Mouse (Mus musculus) heart, embryonic 11.5 days (tissue): ENCODE data around the gene Wnt2b. TPM values are rescaled to one million over a fixed set of nuclear protein-coding genes. Genes with fewer than 3 reads are reported as not detected.

Experiments used
- ATAC-seq: fragments of 200-750 bp; cut with Nextera tagmentation; replicated peaks from 2 replicates; pipeline ENCODE4 v1.8.0; 2017; ENCODE audit warnings: moderate library complexity; ENCODE audit not compliant: insufficient number of reproducible peaks, low FRiP score, low TSS enrichment
- H3K27ac ChIP-seq: fragments of 300-500 bp; sonication (generic); 2 replicates; pipeline ENCODE4 v1.5.1; 2014; ENCODE audit warnings: mild to moderate bottlenecking, low read depth, low read length
- H3K27me3 ChIP-seq: fragments of 300-500 bp; sonication (generic); 2 replicates; pipeline ENCODE4 v1.6.1; 2014; ENCODE audit warnings: mild to moderate bottlenecking, low read length, mixed read lengths; ENCODE audit not compliant: control insufficient read depth, insufficient read depth
- H3K36me3 ChIP-seq: fragments of 300-500 bp; sonication (generic); 2 replicates; pipeline ENCODE4 v1.6.1; 2014; ENCODE audit warnings: mild to moderate bottlenecking, low read length, moderate library complexity, mixed read lengths; ENCODE audit not compliant: control insufficient read depth, insufficient read depth
- H3K4me1 ChIP-seq: fragments of 300-500 bp; sonication (generic); 2 replicates; pipeline ENCODE4 v1.6.1; 2014; ENCODE audit warnings: low read length; ENCODE audit not compliant: control insufficient read depth, insufficient read depth
- H3K4me2 ChIP-seq: fragments of 300-500 bp; sonication (generic); 2 replicates; pipeline ENCODE4 v1.6.1; 2014; ENCODE audit warnings: mild to moderate bottlenecking, moderate library complexity
- H3K4me3 ChIP-seq: fragments of 300-500 bp; sonication (generic); 2 replicates; pipeline ENCODE4 v1.5.1; 2014; ENCODE audit warnings: low read depth, low read length
- H3K9ac ChIP-seq: fragments of 300-500 bp; sonication (generic); 2 replicates; pipeline ENCODE4 v1.6.1; 2014; ENCODE audit warnings: mild to moderate bottlenecking, low read depth, low read length, moderate library complexity
- H3K9me3 ChIP-seq: fragments of 300-500 bp; sonication (generic); replicated peaks from 2 replicates; pipeline ENCODE4 v1.6.1; 2016; ENCODE audit warnings: low read length; ENCODE audit not compliant: control insufficient read depth
- WGBS: fragments of 180-500 bp; shearing (Covaris S2); extraction: QIAGEN DNeasy Blood & Tissue Kit; methylation state at CpG from one replicate; pipeline ENCODE4 v1.1.7; 2014; ENCODE audit not compliant: insufficient replicate concordance; 5-methylcytosine and 5-hydroxymethylcytosine counted together
- polyA plus RNA-seq: library from polyadenylated mRNA; unstranded; fragments of >200 nt; fragmentation: Nextera tagmentation; extraction: Ambion mirVana; gene quantifications from 2 replicates; pipeline ENCODE4 v1.2.1, GENCODE M21; 2014

Wnt2b gene
- polyA plus RNA-seq, 1 experiment from 2014 or later = 1.7 TPM

DNA sequence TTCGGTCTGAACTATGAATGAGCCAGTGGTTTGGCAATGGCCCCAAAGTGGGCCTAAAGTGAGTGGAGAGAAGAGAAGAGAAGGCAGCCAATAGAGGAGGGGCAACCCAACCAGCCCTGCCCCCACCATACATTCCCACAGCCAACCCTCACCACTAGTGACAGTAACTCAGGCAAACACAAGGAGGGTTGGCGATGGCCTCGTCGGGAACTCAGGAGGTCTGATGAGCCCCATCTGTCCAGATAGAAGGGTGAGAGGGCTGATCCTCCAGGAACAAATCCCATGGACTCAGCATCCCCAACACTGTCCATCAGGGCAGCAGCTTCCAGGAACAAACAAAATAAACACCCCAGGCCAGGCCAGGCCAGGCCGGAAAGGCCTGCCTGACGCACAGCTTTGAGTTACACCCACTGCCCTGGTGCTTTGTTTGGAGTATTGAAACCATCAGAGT lies 5.6 kb downstream of the Wnt2b start:
- no peaks in the 10 kb centered on the region for H3K9me3 ChIP-seq
- no peak overlapping the region; the same call in 1 of the 2 replicates for H3K27ac ChIP-seq
- ATAC-seq = no peak
- H3K27me3 ChIP-seq = peaks cover 26% of the 10 kb centered on the region
- peaks cover 2% of the 10 kb centered on the region; the same call in 1 of the 2 replicates for H3K36me3 ChIP-seq
- H3K4me2 ChIP-seq = no peak overlapping the region
- 66% methylated on average over 6 of the region's 6 CpGs for WGBS
- no peak overlapping the region for H3K4me3 ChIP-seq
- H3K4me1 ChIP-seq = peaks cover 1% of the 10 kb centered on the region
- H3K9ac ChIP-seq = no peak overlapping the region

DNA sequence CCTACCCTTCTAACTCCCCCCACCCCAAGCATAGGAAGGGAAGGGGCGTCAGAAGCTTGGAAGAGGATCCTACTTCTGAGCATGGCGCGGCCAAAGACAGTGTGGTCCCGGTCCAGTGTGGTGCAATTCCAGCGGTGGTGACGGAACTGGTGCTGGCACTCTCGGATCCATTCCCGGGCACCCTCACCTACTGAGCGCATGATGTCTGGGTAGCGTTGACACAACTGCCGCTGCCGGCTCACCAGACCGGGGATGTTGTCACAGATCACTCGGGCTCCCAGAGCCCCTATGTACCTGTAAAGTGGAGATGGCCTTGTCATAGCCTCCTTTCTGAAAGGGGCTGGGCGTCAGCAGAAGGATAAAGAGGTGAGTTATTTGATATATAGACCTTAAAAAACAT lies 7.2 kb downstream of the Wnt2b start:
- H3K27ac ChIP-seq = no peak overlapping the region
- H3K27me3 ChIP-seq = peaks cover 11% of the 10 kb centered on the region
- no peak for ATAC-seq
- H3K4me1 ChIP-seq = no peaks in the 10 kb centered on the region
- 92% methylated on average over 15 of the region's 15 CpGs for WGBS
- H3K36me3 ChIP-seq = peaks cover 2% of the 10 kb centered on the region; the same call in 1 of the 2 replicates
- H3K4me3 ChIP-seq = no peak overlapping the region
- H3K9me3 ChIP-seq = no peaks in the 10 kb centered on the region
- no peak overlapping the region for H3K9ac ChIP-seq
- H3K4me2 ChIP-seq = no peak overlapping the region

DNA sequence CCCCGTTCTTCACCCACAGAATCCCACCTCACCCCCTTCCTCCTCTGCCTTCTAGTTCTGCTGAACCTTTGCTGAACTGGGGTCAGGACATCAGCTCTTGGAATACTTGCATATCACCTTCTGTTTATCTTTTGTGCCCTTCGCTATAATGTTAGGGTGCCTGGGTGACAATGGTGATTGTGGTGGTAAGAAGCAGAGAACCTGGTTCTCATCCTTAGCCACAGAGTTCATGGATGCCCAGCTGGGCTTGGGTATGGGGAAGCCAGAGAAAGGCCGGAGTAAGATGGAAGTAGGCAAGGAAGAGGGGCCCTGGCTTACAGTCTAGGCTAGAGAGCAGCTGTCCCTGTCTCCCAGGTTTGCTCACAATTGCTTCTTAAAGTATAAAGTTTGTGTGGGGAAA lies 7.6 kb downstream of the Wnt2b start:
- no peak for ATAC-seq
- H3K9me3 ChIP-seq = no peaks in the 10 kb centered on the region
- H3K27ac ChIP-seq = no peak overlapping the region
- H3K36me3 ChIP-seq = peaks cover 2% of the 10 kb centered on the region; the same call in 1 of the 2 replicates
- no peak overlapping the region for H3K9ac ChIP-seq
- H3K4me1 ChIP-seq = no peaks in the 10 kb centered on the region
- H3K4me3 ChIP-seq = no peak overlapping the region
- H3K27me3 ChIP-seq = peaks cover 8% of the 10 kb centered on the region
- no peak overlapping the region for H3K4me2 ChIP-seq
- WGBS = 93% methylated on average over 3 of the region's 3 CpGs

DNA sequence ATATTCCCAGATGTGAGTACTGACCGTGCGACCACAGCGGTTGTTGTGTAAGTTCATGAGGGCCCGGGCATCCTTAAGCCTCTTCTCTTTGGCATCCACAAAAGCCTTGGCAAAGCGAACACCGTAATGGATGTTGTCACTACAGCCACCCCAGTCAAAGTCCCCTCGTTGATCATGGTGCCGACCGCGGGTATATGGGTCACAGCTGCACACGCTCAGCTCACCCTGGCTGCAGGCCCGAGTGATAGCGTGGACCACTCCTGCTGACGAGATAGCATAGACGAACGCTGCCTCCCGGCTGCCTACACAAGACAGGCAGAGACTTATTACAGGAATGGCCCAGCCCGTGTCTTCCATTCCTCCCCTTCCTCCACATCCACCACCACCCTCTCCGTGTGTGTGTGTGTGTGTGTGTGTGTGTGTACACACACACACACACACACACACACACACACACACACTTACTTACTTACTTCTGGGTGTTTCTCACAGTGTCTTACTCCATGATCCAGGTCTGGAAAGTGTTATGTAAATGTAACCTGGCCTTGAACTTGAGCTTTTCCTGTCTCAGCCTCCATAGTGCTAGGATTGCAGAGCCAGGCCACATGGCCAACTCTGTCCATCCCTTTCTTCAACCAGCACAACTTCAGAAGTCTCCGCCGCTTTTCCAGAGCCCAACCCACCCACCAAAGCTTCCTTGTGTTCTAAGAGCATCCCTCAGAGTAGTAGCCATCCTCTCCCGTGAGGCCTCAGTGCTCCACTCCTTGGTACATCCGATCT lies 8.6 kb downstream of the Wnt2b start:
- no peak overlapping the region for H3K27ac ChIP-seq
- no peak overlapping the region for H3K4me2 ChIP-seq
- ATAC-seq = no peak
- no peak overlapping the region for H3K4me3 ChIP-seq
- no peaks in the 10 kb centered on the region for H3K27me3 ChIP-seq
- H3K4me1 ChIP-seq = no peaks in the 10 kb centered on the region
- peaks cover 2% of the 10 kb centered on the region; the same call in 1 of the 2 replicates for H3K36me3 ChIP-seq
- H3K9ac ChIP-seq = no peak overlapping the region
- H3K9me3 ChIP-seq = no peaks in the 10 kb centered on the region
- 73% methylated on average over 23 of the region's 23 CpGs for WGBS

DNA sequence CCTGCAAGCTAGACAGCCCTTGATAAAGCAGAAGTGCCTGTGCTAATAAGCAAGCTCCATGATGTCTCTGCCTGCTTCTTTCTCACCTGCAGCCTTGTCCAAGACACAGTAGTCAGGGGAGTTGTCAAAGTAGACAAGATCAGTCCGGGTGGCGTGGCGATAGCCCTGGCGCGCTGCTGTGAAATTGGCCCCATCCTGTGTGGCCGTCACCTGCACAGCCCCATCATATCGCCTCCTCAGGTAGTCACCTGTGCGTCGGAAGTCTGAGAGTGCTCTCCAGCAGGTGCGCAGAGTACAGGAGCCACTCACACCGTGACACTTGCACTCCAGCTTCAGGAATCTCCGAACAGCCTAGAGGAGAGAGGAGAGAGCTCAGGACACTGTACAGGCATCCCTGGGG lies 10.8 kb downstream of the Wnt2b start:
- H3K4me2 ChIP-seq = no peak overlapping the region
- no peak for ATAC-seq
- H3K9me3 ChIP-seq = no peaks in the 10 kb centered on the region
- no peaks in the 10 kb centered on the region for H3K4me1 ChIP-seq
- peaks cover 8% of the 10 kb centered on the region; the same call in 1 of the 2 replicates for H3K36me3 ChIP-seq
- 92% methylated on average over 12 of the region's 12 CpGs for WGBS
- H3K9ac ChIP-seq = no peak overlapping the region
- no peak overlapping the region for H3K27ac ChIP-seq
- no peak overlapping the region for H3K4me3 ChIP-seq
- no peaks in the 10 kb centered on the region for H3K27me3 ChIP-seq

DNA sequence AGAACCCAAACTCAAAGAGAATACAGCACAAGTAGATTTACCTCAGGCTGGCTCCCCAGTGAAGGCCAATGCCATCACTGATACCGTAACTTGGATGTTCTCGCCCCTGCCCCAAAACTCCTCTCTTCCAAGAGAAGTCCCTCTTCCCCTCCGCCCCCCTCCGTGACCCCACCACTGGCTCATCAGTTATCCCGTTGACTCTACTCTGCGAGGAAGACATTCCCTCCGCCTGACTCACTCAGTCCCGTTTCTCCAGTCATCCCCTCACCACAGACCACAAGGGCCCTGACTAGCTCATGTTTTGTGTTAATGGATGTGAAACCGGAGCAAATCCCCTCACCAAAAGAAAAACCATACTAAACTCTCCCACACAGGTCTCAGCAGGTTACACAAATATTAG lies 16.8 kb downstream of the Wnt2b start:
- Histone ChIP-seq H3K4me2 (no peak overlapping the region), H3K9me3 (no peaks in the 10 kb centered on the region), H3K27ac (no peak overlapping the region), H3K4me3 (no peak overlapping the region), H3K9ac (no peak overlapping the region), H3K4me1 (peaks cover 34% of the 10 kb centered on the region), H3K36me3 (peaks cover 6% of the 10 kb centered on the region; the same call in 1 of the 2 replicates), H3K27me3 (no peaks in the 10 kb centered on the region)
- WGBS = 52% methylated on average over 9 of the region's 9 CpGs
- ATAC-seq = no peak

DNA sequence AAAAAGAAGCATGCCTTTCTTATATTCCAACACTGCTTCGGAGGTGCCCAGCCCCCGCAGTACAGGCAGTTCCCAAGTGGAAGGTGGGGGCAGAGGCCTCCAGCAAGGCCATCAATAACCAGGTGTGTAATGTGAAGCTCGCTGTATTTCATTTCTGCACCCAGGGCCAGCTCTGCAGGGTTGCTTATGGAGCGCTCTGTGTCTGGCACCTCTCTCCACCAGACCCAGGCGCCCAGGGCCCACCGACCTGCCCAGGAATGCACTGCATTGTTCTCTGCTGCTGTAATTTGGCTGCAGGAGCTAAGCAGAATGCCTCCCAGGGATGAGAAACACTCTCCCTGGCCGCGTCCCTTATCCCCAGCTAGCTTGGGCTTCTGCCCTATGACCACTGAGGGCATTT lies 18.4 kb downstream of the Wnt2b start:
- Histone ChIP-seq H3K27me3 (no peaks in the 10 kb centered on the region), H3K9ac (no peak overlapping the region), H3K27ac (peak overlapping the region; percentile 47; the same call in 1 of the 2 replicates), H3K4me3 (no peak overlapping the region), H3K9me3 (no peaks in the 10 kb centered on the region), H3K36me3 (peaks cover 6% of the 10 kb centered on the region; the same call in 1 of the 2 replicates), H3K4me2 (no peak overlapping the region), H3K4me1 (peaks cover 37% of the 10 kb centered on the region)
- 39% methylated on average over 8 of the region's 8 CpGs for WGBS
- ATAC-seq = peak; percentile 56; the same call in 1 of the 2 replicates

DNA sequence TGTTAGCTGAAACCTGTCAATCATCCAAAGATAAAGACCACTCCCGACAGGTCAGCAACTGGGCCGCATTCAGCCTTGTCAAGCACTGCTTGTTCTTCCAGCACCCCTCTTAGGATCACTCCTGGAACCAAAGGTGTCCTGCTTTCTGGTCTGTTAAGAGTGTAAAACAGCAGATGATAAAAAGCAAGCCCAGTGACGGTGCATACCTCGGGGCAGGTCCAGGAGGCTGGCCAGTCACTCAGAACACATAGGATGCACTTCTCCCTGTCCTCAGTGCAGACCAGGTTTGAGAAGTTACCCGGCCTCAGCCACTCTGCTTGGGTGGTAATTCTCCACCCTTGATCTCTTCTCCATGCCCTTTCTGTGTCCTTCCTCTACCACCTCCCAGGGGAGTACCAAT lies 19.0 kb downstream of the Wnt2b start:
- Histone ChIP-seq H3K4me2 (no peak overlapping the region), H3K27me3 (no peaks in the 10 kb centered on the region), H3K27ac (no peak overlapping the region), H3K9ac (no peak overlapping the region), H3K36me3 (peaks cover 6% of the 10 kb centered on the region; the same call in 1 of the 2 replicates), H3K4me1 (peaks cover 40% of the 10 kb centered on the region), H3K4me3 (no peak overlapping the region), H3K9me3 (no peaks in the 10 kb centered on the region)
- no peak for ATAC-seq
- 24% methylated on average over 5 of the region's 5 CpGs for WGBS
